7 mouse cellular contexts compared by ENCODE assay signal in the genomic region with DNA sequence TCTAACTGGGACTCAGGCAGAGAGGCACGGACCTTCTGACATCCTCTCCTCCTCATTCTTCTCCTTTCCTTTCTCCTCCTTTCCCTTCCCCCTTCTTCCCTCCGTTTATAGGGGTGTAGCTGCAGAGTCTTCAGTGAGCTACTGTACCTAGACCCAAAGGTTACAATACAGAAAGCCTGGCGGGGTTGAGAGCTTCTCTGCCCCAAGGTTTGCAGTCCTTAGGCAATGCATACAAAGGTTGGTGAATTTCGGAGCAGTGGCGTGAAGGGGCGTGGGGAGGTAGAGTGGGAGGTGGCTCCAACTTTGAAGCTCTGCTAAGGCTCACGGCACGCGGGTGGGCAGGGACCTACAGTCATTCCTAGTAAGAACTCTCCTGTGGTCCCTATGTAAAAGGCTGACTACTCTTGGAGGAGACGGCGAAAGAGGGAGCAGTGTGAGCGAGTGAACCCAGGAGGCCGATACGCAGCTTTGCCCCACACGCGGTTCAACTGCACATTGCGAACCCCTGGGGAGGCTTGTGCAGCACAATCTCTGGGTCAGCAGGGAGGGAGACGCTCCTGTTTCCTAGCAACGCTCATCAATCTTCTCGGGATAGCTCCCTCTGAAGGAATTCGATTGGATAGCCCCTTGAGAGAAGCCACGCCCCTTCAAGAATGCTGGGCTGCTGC. TPM values are rescaled to one million over a fixed set of nuclear protein-coding genes. Genes with fewer than 3 reads are reported as not detected.
DNase-seq lines count a peak whose midpoint lies in the region; ATAC-seq and TF ChIP-seq lines count a peak whose summit lies in the region.

No protein-coding gene starts in this region.

- peak overlapping the region; percentile 58 for H3K9ac ChIP-seq in neural tube, embryonic 11.5 days (ENCODE audit: low read length)

- peak; percentile 94 for ATAC-seq in neural tube, embryonic 11.5 days (ENCODE audit: insufficient read depth, low FRiP score, low TSS enrichment)

- H3K36me3 ChIP-seq in hindbrain, embryonic 10.5 days: no peaks in the 10 kb centered on the region
- no peaks in the 10 kb centered on the region for H3K36me3 ChIP-seq in neural tube, embryonic 11.5 days (ENCODE audit: control insufficient read depth, insufficient read depth, low read length)

- H3K27me3 ChIP-seq in hindbrain, embryonic 10.5 days (ENCODE audit: insufficient read depth, poor library complexity, severe bottlenecking): peaks cover 25% of the 10 kb centered on the region
- peaks cover 6% of the 10 kb centered on the region; the same call in 1 of the 2 replicates for H3K27me3 ChIP-seq in neural tube, embryonic 11.5 days (ENCODE audit: control insufficient read depth, insufficient read depth, low read length)

- no peaks in the 10 kb centered on the region for H3K9me3 ChIP-seq in hindbrain, embryonic 10.5 days
- H3K9me3 ChIP-seq in neural tube, embryonic 11.5 days (ENCODE audit: control insufficient read depth, low read length): no peaks in the 10 kb centered on the region

- peak overlapping the region; percentile 82 for H3K27ac ChIP-seq in hindbrain, embryonic 10.5 days
- H3K27ac ChIP-seq in left cerebral cortex, adult 2 months: peak overlapping the region; percentile 98
- H3K27ac ChIP-seq in neural tube, embryonic 11.5 days (ENCODE audit: low read depth, low read length): no peak overlapping the region

- peak overlapping the region; percentile 65 for H3K4me3 ChIP-seq in hindbrain, embryonic 10.5 days
- H3K4me3 ChIP-seq in left cerebral cortex, adult 2 months: peak overlapping the region; percentile 57
- H3K4me3 ChIP-seq in neural tube, embryonic 11.5 days (ENCODE audit: low read depth, low read length): peak overlapping the region; percentile 50

- peaks cover 26% of the 10 kb centered on the region for H3K4me1 ChIP-seq in hindbrain, embryonic 10.5 days (replicated peaks)
- H3K4me1 ChIP-seq in neural tube, embryonic 11.5 days (ENCODE audit: control insufficient read depth, insufficient read depth, low read length): no peaks in the 10 kb centered on the region

- intact Hi-C loops in left cerebral cortex, adult 2 months (cut with DNase I): loop anchor here (2.0 kb wide), 2 partner anchors 63 to 151 kb away; no protein-coding TSS in a partner anchor

- DNase-seq in urinary bladder, postnatal 14 days (ENCODE audit: low spot score): peak; percentile 3
- no peak for DNase-seq in urinary bladder, postnatal 4 days (ENCODE audit: low spot score in 2 of 2)
- peak; percentile 83 for DNase-seq in embryo, embryonic 9.5 days (ENCODE audit: extremely low spot score)
- peak; percentile 78 for DNase-seq in hindbrain, embryonic 10.5 days (ENCODE audit: low spot score)
- peak; percentile 75 to 76 for DNase-seq in left cerebral cortex, adult 2 months (ENCODE audit: extremely low spot score in 1 of 2, low spot score in 2 of 2)
- DNase-seq in neural tube, embryonic 11.5 days (ENCODE audit: low spot score): peak; percentile 84
- DNase-seq in urinary bladder, postnatal 25 days (ENCODE audit: low spot score): no peak

- under 1% methylated on average over 22 of the region's 22 CpGs for WGBS in hindbrain, embryonic 10.5 days
- 0% methylated on average over 22 of the region's 22 CpGs for WGBS in neural tube, embryonic 11.5 days

- H3K4me2 ChIP-seq in neural tube, embryonic 11.5 days (ENCODE audit: low read depth): peak overlapping the region; percentile 97

- peak; percentile 14 for TF ChIP-seq CTCF in left cerebral cortex, adult 2 months (IDR thresholded peaks at IDR 0.05)

RNA-seq across cellular contexts. Expression of a gene that starts 0.8 kb away (rescaled TPM):
- 2.0 and 2.1 TPM in 2 replicates for polyA plus RNA-seq in hindbrain, embryonic 10.5 days (2016; fragmentation: Nextera tagmentation; extraction: Ambion mirVana)
- 100 to 1,000 TPM; 118 to 126 TPM for total RNA-seq in left cerebral cortex, adult 2 months (2021)
- polyA plus RNA-seq in neural tube, embryonic 11.5 days (2014; fragmentation: Nextera tagmentation; extraction: Ambion mirVana): 1.3 and 1.6 TPM in 2 replicates

Comparison
In these comparisons a context has a peak if more than half of its experiments do, and no peak if none do; other contexts are left out.
1. DNase-seq: peak in urinary bladder, postnatal 14 days (single experiment), embryo, embryonic 9.5 days (single experiment), hindbrain, embryonic 10.5 days (single experiment), left cerebral cortex, adult 2 months (2 of 2) and neural tube, embryonic 11.5 days (single experiment); none in urinary bladder, postnatal 4 days (0 of 2) and urinary bladder, postnatal 25 days (single experiment).
2. Peak in every context shown above with its lines, with median percentiles within 50 percentile points of each other: H3K4me3 ChIP-seq.